8 mouse cellular contexts compared by ENCODE assay signal in the genomic region with DNA sequence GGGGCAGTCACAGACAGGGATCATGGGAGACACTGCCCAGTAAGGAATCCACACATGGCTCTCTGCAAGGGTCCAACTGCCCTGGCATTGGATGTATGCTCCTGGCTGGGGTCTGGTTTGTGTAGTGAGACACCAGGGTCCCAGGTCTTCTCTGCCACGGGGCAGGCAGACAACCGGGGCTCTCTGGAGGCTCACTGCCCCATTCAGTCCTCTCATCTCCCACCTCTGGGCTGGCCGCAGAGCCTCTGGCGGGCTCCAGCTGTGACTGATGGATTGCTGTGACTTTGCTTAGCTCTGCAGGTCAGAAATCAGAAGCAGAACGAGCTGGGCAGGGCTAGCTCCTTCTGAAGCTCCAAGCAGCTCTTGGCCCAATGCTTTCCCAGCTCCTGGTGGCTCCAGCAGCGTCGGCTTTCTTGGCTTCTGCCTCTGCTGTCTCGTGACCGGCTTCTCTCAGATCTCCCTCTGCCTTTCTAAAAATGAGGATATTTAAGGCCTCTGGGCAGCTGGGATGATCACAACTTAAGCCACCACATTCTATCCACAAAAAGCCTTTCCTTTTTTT. TPM values are rescaled to one million over a fixed set of nuclear protein-coding genes. Genes with fewer than 3 reads are reported as not detected.
DNase-seq lines count a peak whose midpoint lies in the region; ATAC-seq and TF ChIP-seq lines count a peak whose summit lies in the region.

No protein-coding gene starts in this region.

- peak; percentile 63 for DNase-seq in gastrocnemius, adult 2 months
- DNase-seq in gastrocnemius, postnatal 36 days = no peak
- peak; percentile 84 for DNase-seq in NIH3T3 (ENCODE audit: low read depth)
- DNase-seq in hindbrain, embryonic 11.5 days (ENCODE audit: low spot score) = no peak
- DNase-seq in cerebellum, postnatal 36 days = no peak
- no peak for DNase-seq in spleen, postnatal 36 days (ENCODE audit: low spot score in 2 of 2)

- 20% methylated on average over 9 of the region's 9 CpGs for WGBS in hindbrain, embryonic 11.5 days
- WGBS in lung, embryonic 16.5 days = 22% methylated on average over 9 of the region's 9 CpGs

- H3K4me1 ChIP-seq in hindbrain, embryonic 11.5 days (replicated peaks; ENCODE audit: control insufficient read depth, insufficient read depth, low read length) = peaks cover 2% of the 10 kb centered on the region; the same call in 1 of the 2 replicates
- peaks cover 56% of the 10 kb centered on the region for H3K4me1 ChIP-seq in lung, embryonic 16.5 days (replicated peaks; ENCODE audit: control insufficient read depth, insufficient read depth, low read length)

- H3K4me3 ChIP-seq in gastrocnemius, adult 2 months = peak overlapping the region; percentile 37; the same call in 1 of the 2 replicates
- no peak overlapping the region for H3K4me3 ChIP-seq in hindbrain, embryonic 11.5 days (ENCODE audit: low read depth, low read length)
- H3K4me3 ChIP-seq in lung, embryonic 16.5 days (ENCODE audit: low read length) = no peak overlapping the region

- no peak overlapping the region for H3K4me2 ChIP-seq in hindbrain, embryonic 11.5 days (replicated peaks; ENCODE audit: low read depth, low read length)
- peak overlapping the region; percentile 18 for H3K4me2 ChIP-seq in lung, embryonic 16.5 days (ENCODE audit: low read depth, low read length)

- intact Hi-C loops in gastrocnemius, adult 2 months (cut with DNase I) = loop anchor here (2.0 kb wide), 1 partner anchor 77 kb away; no protein-coding TSS in a partner anchor
- intact Hi-C loops in gastrocnemius, postnatal 36 days (cut with DNase I) = loop anchor here (5.0 kb wide), 1 partner anchor 164 kb away; no protein-coding TSS in a partner anchor

- peak overlapping the region; percentile 64 for H3K27ac ChIP-seq in gastrocnemius, adult 2 months
- H3K27ac ChIP-seq in hindbrain, embryonic 11.5 days (ENCODE audit: low read depth, low read length) = no peak overlapping the region
- H3K27ac ChIP-seq in lung, embryonic 16.5 days (ENCODE audit: low read length) = peak overlapping the region; percentile 84

- no peaks in the 10 kb centered on the region for H3K27me3 ChIP-seq in hindbrain, embryonic 11.5 days (ENCODE audit: control insufficient read depth, insufficient read depth, low read length)
- H3K27me3 ChIP-seq in lung, embryonic 16.5 days (ENCODE audit: control insufficient read depth, insufficient read depth, low read depth, low read length) = no peaks in the 10 kb centered on the region

- TF ChIP-seq CTCF in gastrocnemius, adult 2 months (IDR thresholded peaks at IDR 0.05) = no peak

- no peak for ATAC-seq in hindbrain, embryonic 11.5 days (ENCODE audit: low FRiP score)
- ATAC-seq in lung, embryonic 16.5 days (ENCODE audit: low read depth) = peak; percentile 46
- ATAC-seq in megakaryocyte progenitor cell, adult 5-6 weeks (replicated peaks; ENCODE audit: poor library complexity) = no peak

- H3K9me3 ChIP-seq in hindbrain, embryonic 11.5 days (ENCODE audit: control insufficient read depth, low read length) = no peaks in the 10 kb centered on the region
- no peaks in the 10 kb centered on the region for H3K9me3 ChIP-seq in lung, embryonic 16.5 days (ENCODE audit: control insufficient read depth, low read length)

- peak overlapping the region; percentile 19; the same call in 1 of the 2 replicates for H3K9ac ChIP-seq in hindbrain, embryonic 11.5 days (ENCODE audit: low read depth, low read length)
- 0 out of 2 replicates have a peak overlapping the region, but pooled peaks have one; percentile 14 for H3K9ac ChIP-seq in lung, embryonic 16.5 days (ENCODE audit: low read length)

- H3K36me3 ChIP-seq in hindbrain, embryonic 11.5 days (ENCODE audit: control insufficient read depth, insufficient read depth, low read length) = no peaks in the 10 kb centered on the region
- no peaks in the 10 kb centered on the region for H3K36me3 ChIP-seq in lung, embryonic 16.5 days (ENCODE audit: control insufficient read depth, insufficient read depth, low read length)

RNA-seq across cellular contexts. Expression of gene Sept9, which starts 36.5 kb away (rescaled TPM):
- total RNA-seq in gastrocnemius, adult 2 months (2021) = 10 to 100 TPM; 11.5 to 13.6 TPM
- total RNA-seq in gastrocnemius, postnatal 36 days (2021) = 10 to 100 TPM; 11.3 to 14.2 TPM
- 126 and 141 TPM in 2 replicates for polyA plus RNA-seq in hindbrain, embryonic 11.5 days (2014; fragmentation: Nextera tagmentation; extraction: Ambion mirVana)
- polyA plus RNA-seq in lung, embryonic 16.5 days (2015; fragmentation: Nextera tagmentation; extraction: Ambion mirVana) = 128 and 139 TPM in 2 replicates
- total RNA-seq in megakaryocyte progenitor cell, adult 5-6 weeks (2015) = 73.7 and 81.7 TPM in 2 replicates
- 140 and 159 TPM in 2 replicates for total RNA-seq in megakaryocyte progenitor cell, adult 5-6 weeks (2017)

Comparison
In these comparisons a context has a peak if more than half of its experiments do, and no peak if none do; other contexts are left out.
1. DNase-seq: peak in gastrocnemius, adult 2 months (single experiment) and NIH3T3 (single experiment); none in gastrocnemius, postnatal 36 days (0 of 2), hindbrain, embryonic 11.5 days (single experiment), cerebellum, postnatal 36 days (0 of 2) and spleen, postnatal 36 days (0 of 2).
2. RNA of gene Sept9, which starts 36.5 kb away (total RNA-seq): 73.7 to 159 TPM in megakaryocyte progenitor cell, adult 5-6 weeks; 11.3 to 14.2 TPM in gastrocnemius, postnatal 36 days and 11.5 to 13.6 TPM in gastrocnemius, adult 2 months; every median in the first group is over 4 times any median in the second.